Mouse (Mus musculus): ENCODE measurements around the gene Pm20d1. TPM values are rescaled to one million over a fixed set of nuclear protein-coding genes. Genes with fewer than 3 reads are reported as not detected.

The Pm20d1 gene
- polyA plus RNA-seq, 1 experiment from 2014 or later: 1.4 TPM

GRCm38 (mm10) chr1:131828297-131829126, 31.3 kb downstream of the Pm20d1 start:
- no peak for DNase-seq (ENCODE audit: low spot score)

- DNase-seq (ENCODE audit: low spot score): no peak
Measured at GRCm38 (mm10) chr1:131829279-131829678, 32.1 kb downstream of the Pm20d1 start.

- no peak for DNase-seq (ENCODE audit: low spot score)
Measured at GRCm38 (mm10) chr1:131830561-131830960, 33.4 kb downstream of the Pm20d1 start.

GRCm38 (mm10) chr1:131830971-131831641, 33.9 kb downstream of the Pm20d1 start:
- no peak for DNase-seq (ENCODE audit: low spot score)

GRCm38 (mm10) chr1:131837035-131837434, 39.9 kb downstream of the Pm20d1 start:
- no peak for DNase-seq (ENCODE audit: low spot score)

- no peak for DNase-seq (ENCODE audit: low spot score)
Measured at GRCm38 (mm10) chr1:131838542-131838941, 41.4 kb downstream of the Pm20d1 start.

- DNase-seq (ENCODE audit: low spot score): no peak
Measured at GRCm38 (mm10) chr1:131839279-131839678, 42.1 kb downstream of the Pm20d1 start.

GRCm38 (mm10) chr1:131842221-131842620, 45.0 kb downstream of the Pm20d1 start:
- no peak for DNase-seq (ENCODE audit: low spot score)

GRCm38 (mm10) chr1:131843758-131844157, 46.6 kb downstream of the Pm20d1 start:
- no peak for DNase-seq (ENCODE audit: low spot score)

- DNase-seq (ENCODE audit: low spot score): no peak
Measured at GRCm38 (mm10) chr1:131844883-131845282, 47.7 kb downstream of the Pm20d1 start.

- DNase-seq (ENCODE audit: low spot score): peak; percentile 24
Measured at GRCm38 (mm10) chr1:131846255-131846654, 49.1 kb downstream of the Pm20d1 start.

GRCm38 (mm10) chr1:131861811-131862210, 64.6 kb downstream of the Pm20d1 start:
- DNase-seq (ENCODE audit: low spot score): no peak

GRCm38 (mm10) chr1:131865596-131865995, 68.4 kb downstream of the Pm20d1 start:
- DNase-seq (ENCODE audit: low spot score): no peak

- DNase-seq (ENCODE audit: low spot score): no peak
Measured at GRCm38 (mm10) chr1:131866304-131866999, 69.3 kb downstream of the Pm20d1 start.

- DNase-seq (ENCODE audit: low spot score): peak; percentile 95
Measured at GRCm38 (mm10) chr1:131867093-131867945, 70.1 kb downstream of the Pm20d1 start, which contains the start of gene Rab29. Rab29 (plus strand) TSS chr1:131867224.

GRCm38 (mm10) chr1:131867946-131868290, 70.7 kb downstream of the Pm20d1 start:
- DNase-seq (ENCODE audit: low spot score): peak; percentile 9

- DNase-seq (ENCODE audit: low spot score): no peak
Measured at GRCm38 (mm10) chr1:131869561-131869960, 72.4 kb downstream of the Pm20d1 start.

Data from thymus, postnatal 0 days (tissue).